Mouse (Mus musculus): ENCODE measurements around the gene Mrpl41. TPM values are rescaled to one million over a fixed set of nuclear protein-coding genes. Genes with fewer than 3 reads are reported as not detected.
"Not testable (repeated sequence)": the region's sequence is repeated elsewhere in the genome, so short reads cannot be mapped to it uniquely, and the experiment has no call there.

Mrpl41 gene
- 10 to 100 TPM; 96.8 to 99.2 TPM for total RNA-seq (2021)
- long read RNA-seq, experiment 1, transcript Mrpl41-201 (2 exons, 776 nt) = major isoform, 40 of 48 reads
- long read RNA-seq, experiment 1, partial matches to known transcripts = 0 of 48 reads
- long read RNA-seq, experiment 1, other reads (novel, unspliced or antisense) = 8 of 48 reads
- long read RNA-seq, experiment 2, transcript Mrpl41-201 (2 exons, 776 nt) = major isoform, 105 of 123 reads
- long read RNA-seq, experiment 2, partial matches to known transcripts = 0 of 123 reads
- long read RNA-seq, experiment 2, other reads (novel, unspliced or antisense) = 18 of 123 reads

GRCm38 (mm10) chr2:24974906-24975703 lies at the start of gene Mrpl41:
Gene Mrpl41 (minus strand): TSS chr2:24975098.
- peak; percentile 93 to 98 for DNase-seq (ENCODE audit: low spot score in 2 of 2)

- no peak for DNase-seq (ENCODE audit: low spot score in 2 of 2)
Measured at GRCm38 (mm10) chr2:25022678-25023077, 47.8 kb upstream of the Mrpl41 start.

- DNase-seq (ENCODE audit: low spot score in 2 of 2) = no peak
Measured at GRCm38 (mm10) chr2:25008250-25008649, 33.4 kb upstream of the Mrpl41 start.

- no peak for DNase-seq (ENCODE audit: low spot score in 2 of 2)
Measured at GRCm38 (mm10) chr2:25006767-25007166, 31.9 kb upstream of the Mrpl41 start.

- no peak for DNase-seq (ENCODE audit: low spot score in 2 of 2)
Measured at GRCm38 (mm10) chr2:25003946-25004786, 29.3 kb upstream of the Mrpl41 start.

- DNase-seq (ENCODE audit: low spot score in 2 of 2) = peak; percentile 16 to 40
Measured at GRCm38 (mm10) chr2:25000544-25001235, 25.8 kb upstream of the Mrpl41 start.

GRCm38 (mm10) chr2:24996471-24996870 lies 21.6 kb upstream of the Mrpl41 start:
- no peak for DNase-seq (ENCODE audit: low spot score in 2 of 2)

- DNase-seq (ENCODE audit: low spot score in 2 of 2) = no peak
Measured at GRCm38 (mm10) chr2:24995332-24995731, 20.4 kb upstream of the Mrpl41 start.

- no peak for DNase-seq (ENCODE audit: low spot score in 2 of 2)
Measured at GRCm38 (mm10) chr2:24987762-24988161, 12.9 kb upstream of the Mrpl41 start.

GRCm38 (mm10) chr2:24976960-24977359 lies 2.1 kb upstream of the Mrpl41 start:
- no peak for DNase-seq (ENCODE audit: low spot score in 2 of 2)

- peak; percentile 50 to 79 for DNase-seq (ENCODE audit: low spot score in 2 of 2)
Measured at GRCm38 (mm10) chr2:24975704-24976297, 903 bp upstream of the Mrpl41 start, which contains the start of gene Pnpla7. Gene Pnpla7 (plus strand): TSS chr2:24976033.

- DNase-seq (ENCODE audit: low spot score in 2 of 2) = not testable (repeated sequence)
Measured at GRCm38 (mm10) chr2:24974452-24974851, 446 bp downstream of the Mrpl41 start.

- no peak for DNase-seq (ENCODE audit: low spot score in 2 of 2)
Measured at GRCm38 (mm10) chr2:24970386-24970785, 4.5 kb downstream of the Mrpl41 start.

GRCm38 (mm10) chr2:24962304-24963000 lies 12.4 kb downstream of the Mrpl41 start, which contains the start of gene Dph7:
Gene Dph7 (plus strand): TSS chr2:24962400.
- peak; percentile 86 to 93 for DNase-seq (ENCODE audit: low spot score in 2 of 2)

- DNase-seq (ENCODE audit: low spot score in 2 of 2) = no peak
Measured at GRCm38 (mm10) chr2:24960910-24961309, 14.0 kb downstream of the Mrpl41 start.

GRCm38 (mm10) chr2:24952537-24953055 lies 22.3 kb downstream of the Mrpl41 start:
- no peak for DNase-seq (ENCODE audit: low spot score in 2 of 2)

- DNase-seq (ENCODE audit: low spot score in 2 of 2) = no peak
Measured at GRCm38 (mm10) chr2:24950189-24950535, 24.7 kb downstream of the Mrpl41 start.

GRCm38 (mm10) chr2:24949421-24950188 lies 25.3 kb downstream of the Mrpl41 start, which contains the start of gene Zmynd19:
Gene Zmynd19 (plus strand): TSS chr2:24949792.
- peak; percentile 96 to 98 for DNase-seq (ENCODE audit: low spot score in 2 of 2)

- DNase-seq (ENCODE audit: low spot score in 2 of 2) = not testable (repeated sequence)
Measured at GRCm38 (mm10) chr2:24944304-24944703, 30.6 kb downstream of the Mrpl41 start.

Measured in layer of hippocampus, postnatal 14 days (tissue).